Mouse (Mus musculus) C2C12 (cell line): ENCODE measurements at regions not wholly inside any gene's neighbourhood (a gene's known extent, or its start where the extent isn't known, plus 50 kb on each side); places are given as distances from the start of the nearest gene placed in this dataset.

Experiments used
- CEBPB ChIP-seq: IDR thresholded peaks from one replicate; pipeline ENCODE4 v1.6.1; 2011; ENCODE audit warnings: low read depth, mild to moderate bottlenecking, control low read depth, moderate library complexity
- CTCF ChIP-seq: IDR thresholded peaks from one replicate; pipeline ENCODE4 v1.5.1; 2011; ENCODE audit not compliant: control insufficient read depth, insufficient read depth, insufficient read length
- FOSL1 ChIP-seq: IDR thresholded peaks from one replicate; pipeline ENCODE4 v1.8.0; 2011; ENCODE audit warnings: mild to moderate bottlenecking, low read length; ENCODE audit not compliant: poor library complexity, insufficient read depth, severe bottlenecking
- MAX ChIP-seq: IDR thresholded peaks from one replicate; pipeline ENCODE4 v1.6.1; 2011; ENCODE audit warnings: mild to moderate bottlenecking, control low read depth
- MYOD1 ChIP-seq: IDR thresholded peaks from one replicate; pipeline ENCODE4 v1.6.1; 2011; ENCODE audit warnings: low read depth; ENCODE audit not compliant: control insufficient read depth, insufficient read length
- MYOG ChIP-seq: IDR thresholded peaks from one replicate; pipeline ENCODE4 v1.6.1; 2011; ENCODE audit not compliant: control insufficient read depth, insufficient read length; ENCODE audit errors: extremely low read depth
- USF1 ChIP-seq: IDR thresholded peaks from one replicate; pipeline ENCODE4 v1.6.1; 2011; ENCODE audit warnings: low read depth, mild to moderate bottlenecking, control low read depth, moderate library complexity

DNA sequence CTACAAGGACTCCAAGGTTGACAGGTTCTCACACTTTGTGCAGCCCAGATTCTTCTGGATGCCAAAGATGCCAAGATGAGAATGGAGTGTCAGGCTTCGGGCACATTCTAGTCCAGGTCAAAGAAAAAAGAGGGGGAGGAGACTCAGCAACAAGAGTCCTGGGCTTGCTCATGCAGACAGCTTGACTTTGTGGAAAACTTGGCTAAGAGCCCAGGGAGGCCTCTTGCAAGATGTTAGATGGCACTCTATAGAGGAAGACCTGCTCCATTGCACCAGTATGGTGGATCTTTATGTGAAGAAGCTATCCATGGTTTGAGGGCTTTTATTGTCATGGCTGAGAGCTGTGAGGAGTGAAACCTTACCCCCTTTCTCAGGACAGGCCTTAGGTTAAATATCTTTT, 510.5 kb downstream of the Slitrk6 start:
- TF ChIP-seq CTCF: no peak
- no peak for TF ChIP-seq MYOD1
- no peak for TF ChIP-seq MAX
- TF ChIP-seq CEBPB: no peak
- TF ChIP-seq USF1: no peak
- TF ChIP-seq MYOG: no peak
- TF ChIP-seq FOSL1: no peak
